Mouse (Mus musculus) urinary bladder, postnatal 14 days (tissue): Measurements from ENCODE around the gene Krtap9-3.

Experiments
- DNase-seq: peaks from one replicate; pipeline ENCODE4 v3.0.0; 2021; ENCODE audit warnings: low spot score

Gene Krtap9-3

GRCm38 (mm10) chr11:99566530-99566929 lies 31.4 kb downstream of the Krtap9-3 start, which contains the start of gene Krtap3-1:
Krtap3-1 (minus strand) TSS chr11:99566630.
- DNase-seq, result no peak

- no peak for DNase-seq
Observed at GRCm38 (mm10) chr11:99562580-99562979, 35.3 kb downstream of the Krtap9-3 start.

GRCm38 (mm10) chr11:99559366-99559765 lies 38.5 kb downstream of the Krtap9-3 start, which contains the start of gene Gm11939:
Gm11939 (minus strand) TSS chr11:99559466.
- DNase-seq, result no peak

- no peak for DNase-seq
Observed at GRCm38 (mm10) chr11:99557976-99558745, 39.7 kb downstream of the Krtap9-3 start.

GRCm38 (mm10) chr11:99556753-99557152 lies 41.2 kb downstream of the Krtap9-3 start, which contains the start of gene Krtap3-2:
Krtap3-2 (minus strand) TSS chr11:99556853.
- no peak for DNase-seq

- no peak for DNase-seq
Observed at GRCm38 (mm10) chr11:99556195-99556594, 41.7 kb downstream of the Krtap9-3 start.

GRCm38 (mm10) chr11:99550765-99551164 lies 47.1 kb downstream of the Krtap9-3 start, which contains the start of gene Krtap3-3:
Krtap3-3 (minus strand) TSS chr11:99550865.
- DNase-seq, result no peak

GRCm38 (mm10) chr11:99547892-99548291 lies 50.0 kb downstream of the Krtap9-3 start:
- no peak for DNase-seq
